Mouse (Mus musculus) midbrain, embryonic 12.5 days (tissue): ENCODE measurements around the gene Fcf1. TPM values are rescaled to one million over a fixed set of nuclear protein-coding genes. Genes with fewer than 3 reads are reported as not detected.

Experiments used
- ATAC-seq: fragments of 200-750 bp; cut with Nextera tagmentation; 2 replicates; pipeline ENCODE4 v1.8.0; 2017; ENCODE audit warnings: low read depth, moderate TSS enrichment, moderate library complexity; ENCODE audit not compliant: low FRiP score
- H3K27ac ChIP-seq: fragments of 300-500 bp; sonication (generic); replicated peaks from 2 replicates; pipeline ENCODE4 v1.5.1; 2016; ENCODE audit warnings: mild to moderate bottlenecking
- H3K27me3 ChIP-seq: fragments of 300-500 bp; sonication (generic); 2 replicates; pipeline ENCODE4 v1.6.1; 2016; ENCODE audit warnings: mild to moderate bottlenecking
- H3K36me3 ChIP-seq: fragments of 300-500 bp; sonication (generic); 2 replicates; pipeline ENCODE4 v1.6.1; 2016
- H3K4me1 ChIP-seq: fragments of 300-500 bp; sonication (generic); 2 replicates; pipeline ENCODE4 v1.6.1; 2016
- H3K4me2 ChIP-seq: fragments of 300-500 bp; sonication (generic); replicated peaks from 2 replicates; pipeline ENCODE4 v1.6.1; 2016; ENCODE audit warnings: mild to moderate bottlenecking, moderate library complexity
- H3K4me3 ChIP-seq: fragments of 300-500 bp; sonication (generic); 2 replicates; pipeline ENCODE4 v1.5.1; 2016; ENCODE audit warnings: mild to moderate bottlenecking
- H3K9ac ChIP-seq: fragments of 300-500 bp; sonication (generic); replicated peaks from 2 replicates; pipeline ENCODE4 v1.6.1; 2016; ENCODE audit warnings: mild to moderate bottlenecking, moderate library complexity
- H3K9me3 ChIP-seq: fragments of 300-500 bp; sonication (generic); 2 replicates; pipeline ENCODE4 v1.6.1; 2016; ENCODE audit warnings: mild to moderate bottlenecking
- WGBS: fragments of 180-500 bp; shearing (Covaris S2); methylation state at CpG from one replicate; pipeline ENCODE4 v1.1.7; 2016; 5-methylcytosine and 5-hydroxymethylcytosine counted together
- polyA plus RNA-seq: library from polyadenylated mRNA; unstranded; fragments of >200 nt; fragmentation: Nextera tagmentation; extraction: Ambion mirVana; gene quantifications from 2 replicates; pipeline ENCODE4 v1.2.1, GENCODE M21; 2016

The Fcf1 gene
- polyA plus RNA-seq: 131 and 133 TPM in 2 replicates

DNA sequence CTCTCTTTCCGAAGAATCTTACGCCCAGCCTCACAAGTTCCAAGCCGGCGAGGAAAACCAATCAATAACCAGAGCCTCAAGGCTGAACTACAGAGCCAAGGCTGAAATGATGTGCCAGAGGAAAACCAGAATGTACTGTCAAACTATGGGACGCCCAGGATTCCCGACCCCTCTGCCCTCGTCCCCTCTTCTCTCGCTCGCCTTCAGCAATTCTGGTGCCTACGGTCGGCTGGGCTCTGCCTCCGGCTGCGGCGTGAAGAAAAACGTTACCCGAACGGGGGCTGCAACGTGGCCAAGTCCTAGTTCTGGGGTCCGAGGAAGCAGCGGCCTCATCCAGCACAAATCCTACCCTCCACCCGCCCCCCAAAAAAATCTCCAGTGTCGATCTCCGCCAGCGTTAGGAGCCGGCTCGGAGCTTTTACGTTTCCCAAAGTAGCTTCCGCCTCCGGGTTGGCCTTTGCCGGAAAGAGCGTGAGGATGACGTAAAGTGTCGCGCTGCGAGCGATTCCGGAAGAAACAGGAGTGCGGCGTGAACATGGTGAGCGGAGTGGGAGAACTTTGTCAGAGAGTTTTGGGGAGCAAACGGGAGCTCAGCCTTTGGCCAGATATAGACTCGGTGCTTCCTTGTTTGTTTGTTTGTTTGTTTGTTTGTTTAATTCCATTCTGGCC lies at the start of gene Fcf1, which contains the start of gene Arel1:
Gene Fcf1, plus strand, starts transcription at position 470 of the 669 bp plus-strand sequence.
Gene Arel1, minus strand, starts transcription at position 473 of the 669 bp plus-strand sequence.
- H3K4me2 ChIP-seq: peak within 1 kb of the TSS; percentile 90
- peak within 1 kb of the TSS; percentile 81 for H3K4me3 ChIP-seq
- no peaks in the 10 kb centered on the region for H3K27me3 ChIP-seq
- peak; percentile 41; the same call in 1 of the 2 replicates for ATAC-seq
- H3K9ac ChIP-seq: peak within 1 kb of the TSS; percentile 83
- H3K36me3 ChIP-seq: peaks cover 24% of the 10 kb centered on the region
- WGBS: under 1% methylated on average over 42 of the region's 42 CpGs
- H3K27ac ChIP-seq: peak within 1 kb of the TSS; percentile 60; the same call in 1 of the 2 replicates
- H3K4me1 ChIP-seq: peaks cover 19% of the 10 kb centered on the region
- no peaks in the 10 kb centered on the region for H3K9me3 ChIP-seq

DNA sequence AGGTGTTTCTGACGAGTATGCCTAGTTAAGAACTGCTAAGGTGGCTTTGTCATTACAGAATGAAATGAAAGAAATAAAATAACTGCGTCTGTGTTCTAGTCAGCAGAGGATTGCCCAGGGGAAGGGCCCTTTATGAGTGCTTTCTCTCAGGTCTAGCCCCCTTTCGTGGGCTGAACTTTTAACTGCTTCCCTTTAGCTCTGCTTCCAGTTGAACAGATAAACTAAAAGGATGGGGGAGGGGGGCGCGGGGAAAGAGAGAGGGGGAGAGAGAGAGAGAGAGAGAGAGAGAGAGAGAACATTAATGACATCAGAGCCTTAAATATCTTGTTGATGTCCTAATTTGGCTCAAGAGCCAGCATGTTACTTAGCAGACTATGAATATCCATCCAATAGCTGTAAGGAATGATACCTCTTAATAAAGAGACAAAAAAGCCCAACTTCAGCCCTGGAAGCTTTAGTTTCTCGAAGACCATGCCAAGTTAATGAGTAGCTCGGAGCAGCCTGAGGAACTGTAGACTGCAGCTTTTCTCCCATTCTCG lies 48.7 kb upstream of the Fcf1 start:
- Histone ChIP-seq H3K9me3 (no peaks in the 10 kb centered on the region), H3K4me2 (no peak overlapping the region), H3K27me3 (no peaks in the 10 kb centered on the region), H3K4me3 (no peak overlapping the region), H3K4me1 (no peaks in the 10 kb centered on the region; the same call in 1 of the 2 replicates), H3K36me3 (peaks cover 84% of the 10 kb centered on the region), H3K9ac (no peak overlapping the region), H3K27ac (no peak overlapping the region)
- ATAC-seq: no peak
- WGBS: 69% methylated on average over 8 of the region's 8 CpGs

DNA sequence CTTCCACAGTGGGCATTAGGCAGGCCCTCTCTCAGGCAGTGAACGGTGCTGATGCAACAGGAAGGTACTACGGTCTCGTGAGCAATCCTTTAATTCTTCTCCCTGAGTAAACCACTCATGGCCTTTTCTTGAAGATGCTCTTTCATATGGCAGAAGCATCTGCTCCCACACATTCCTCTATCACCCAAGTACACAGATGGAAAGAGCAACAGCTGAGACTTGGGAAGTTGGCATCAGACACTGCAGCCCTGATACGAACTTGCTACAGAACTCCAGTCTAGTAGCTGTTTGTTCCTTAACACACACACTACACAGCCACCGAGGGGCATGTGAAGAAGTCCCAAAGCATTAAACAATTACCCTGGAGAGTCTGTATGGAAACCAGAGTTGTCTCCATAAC lies 46.4 kb upstream of the Fcf1 start:
- Histone ChIP-seq H3K4me3 (no peak overlapping the region), H3K36me3 (peaks cover 87% of the 10 kb centered on the region), H3K4me1 (no peaks in the 10 kb centered on the region; the same call in 1 of the 2 replicates), H3K9me3 (no peaks in the 10 kb centered on the region), H3K27ac (no peak overlapping the region), H3K9ac (no peak overlapping the region), H3K4me2 (no peak overlapping the region), H3K27me3 (no peaks in the 10 kb centered on the region)
- ATAC-seq: no peak
- 91% methylated on average over 5 of the region's 5 CpGs for WGBS

DNA sequence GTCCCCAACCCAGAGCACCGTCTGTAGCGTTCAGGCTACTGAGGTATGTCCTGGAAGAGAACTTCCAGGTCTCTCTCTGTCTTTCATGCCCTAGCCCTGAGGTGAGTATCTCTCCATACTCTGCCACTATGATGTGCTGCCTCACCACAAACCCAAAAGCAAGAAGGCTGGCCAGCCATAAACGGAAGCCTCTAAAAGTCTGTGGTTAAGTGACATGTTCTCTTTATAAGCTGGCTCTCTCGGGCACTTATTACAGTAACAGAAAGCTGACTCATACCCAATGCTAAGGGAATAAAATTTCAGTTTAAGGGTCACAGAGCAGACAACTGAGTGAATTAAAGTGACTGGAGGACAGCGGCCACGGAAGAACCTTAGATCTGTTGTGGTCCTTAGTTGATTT lies 44.2 kb upstream of the Fcf1 start:
- Histone ChIP-seq H3K4me3 (no peak overlapping the region), H3K4me2 (no peak overlapping the region), H3K27ac (no peak overlapping the region), H3K9ac (no peak overlapping the region), H3K36me3 (peaks cover 89% of the 10 kb centered on the region), H3K27me3 (no peaks in the 10 kb centered on the region), H3K4me1 (no peaks in the 10 kb centered on the region; the same call in 1 of the 2 replicates), H3K9me3 (no peaks in the 10 kb centered on the region)
- no peak for ATAC-seq
- 93% methylated on average over 6 of the region's 6 CpGs for WGBS

DNA sequence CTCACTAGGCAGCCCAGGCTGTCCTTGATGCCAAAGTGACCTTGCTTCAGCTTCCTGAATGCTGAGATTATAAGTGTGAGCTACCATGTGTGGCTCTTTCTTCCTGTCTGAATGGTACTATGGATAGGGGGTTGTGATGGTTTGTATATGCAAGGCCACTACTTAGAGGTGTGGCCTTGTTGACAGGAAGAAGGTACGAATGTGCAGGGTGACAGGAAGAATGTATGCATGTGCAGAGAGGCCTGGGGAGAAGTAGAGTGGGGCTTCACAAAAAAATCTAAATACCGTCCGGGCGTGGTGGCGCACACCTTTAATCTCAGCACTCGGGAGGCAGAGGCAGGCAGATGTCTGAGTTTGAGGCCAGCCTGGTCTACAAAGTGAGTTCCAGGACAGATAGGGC lies 38.5 kb upstream of the Fcf1 start:
- H3K9me3 ChIP-seq: no peaks in the 10 kb centered on the region
- peaks cover 70% of the 10 kb centered on the region for H3K36me3 ChIP-seq
- no peak overlapping the region for H3K9ac ChIP-seq
- no peak for ATAC-seq
- no peak overlapping the region for H3K4me2 ChIP-seq
- 95% methylated on average over 6 of the region's 6 CpGs for WGBS
- no peak overlapping the region for H3K27ac ChIP-seq
- H3K4me3 ChIP-seq: no peak overlapping the region
- H3K4me1 ChIP-seq: no peaks in the 10 kb centered on the region
- no peaks in the 10 kb centered on the region for H3K27me3 ChIP-seq

DNA sequence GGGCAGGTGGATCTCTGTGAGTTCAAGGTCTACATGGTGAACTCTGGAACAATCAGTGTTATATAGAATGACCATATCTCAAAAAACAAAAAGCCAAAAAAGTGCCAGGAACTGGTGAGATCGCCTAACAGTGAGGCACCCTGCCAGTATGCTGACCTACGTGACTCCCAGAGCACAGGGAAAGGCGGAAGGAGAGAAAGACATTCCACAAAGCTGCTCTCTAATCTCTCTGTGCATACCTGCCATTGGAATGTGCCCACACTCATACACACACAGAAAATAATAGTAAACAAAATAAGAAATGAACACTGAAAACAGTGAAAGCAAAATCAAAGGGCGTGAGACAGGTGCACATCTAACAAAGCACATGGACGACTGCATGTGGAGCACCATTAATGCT lies 35.4 kb upstream of the Fcf1 start:
- WGBS: 89% methylated on average over 5 of the region's 5 CpGs
- Histone ChIP-seq H3K9me3 (no peaks in the 10 kb centered on the region), H3K9ac (no peak overlapping the region), H3K4me2 (no peak overlapping the region), H3K4me1 (no peaks in the 10 kb centered on the region), H3K36me3 (peaks cover 62% of the 10 kb centered on the region), H3K4me3 (no peak overlapping the region), H3K27ac (no peak overlapping the region), H3K27me3 (no peaks in the 10 kb centered on the region)
- no peak for ATAC-seq

DNA sequence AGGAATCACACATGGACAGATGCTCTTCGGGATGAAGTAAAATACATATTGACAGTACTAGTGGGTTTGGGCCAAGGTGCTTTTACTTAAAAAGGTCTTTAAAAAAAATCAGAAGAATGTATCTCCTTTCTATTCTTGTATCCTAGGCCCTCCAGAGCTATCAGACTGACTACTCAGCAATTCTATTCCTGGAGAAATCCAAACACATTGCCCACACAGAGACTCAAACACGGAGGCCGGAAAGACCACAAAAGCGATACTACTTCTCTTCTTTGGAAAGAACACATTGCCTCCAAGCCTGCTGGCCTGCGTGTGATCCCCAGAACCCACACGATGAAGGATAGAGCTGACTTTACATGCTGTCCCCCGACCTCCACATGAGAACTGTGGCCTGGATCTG lies 31.6 kb upstream of the Fcf1 start:
- Histone ChIP-seq H3K9ac (no peak overlapping the region), H3K27ac (no peak overlapping the region), H3K4me3 (no peak overlapping the region), H3K27me3 (no peaks in the 10 kb centered on the region), H3K4me2 (no peak overlapping the region), H3K4me1 (no peaks in the 10 kb centered on the region), H3K36me3 (peaks cover 56% of the 10 kb centered on the region), H3K9me3 (no peaks in the 10 kb centered on the region)
- no peak for ATAC-seq
- 95% methylated on average over 7 of the region's 7 CpGs for WGBS

DNA sequence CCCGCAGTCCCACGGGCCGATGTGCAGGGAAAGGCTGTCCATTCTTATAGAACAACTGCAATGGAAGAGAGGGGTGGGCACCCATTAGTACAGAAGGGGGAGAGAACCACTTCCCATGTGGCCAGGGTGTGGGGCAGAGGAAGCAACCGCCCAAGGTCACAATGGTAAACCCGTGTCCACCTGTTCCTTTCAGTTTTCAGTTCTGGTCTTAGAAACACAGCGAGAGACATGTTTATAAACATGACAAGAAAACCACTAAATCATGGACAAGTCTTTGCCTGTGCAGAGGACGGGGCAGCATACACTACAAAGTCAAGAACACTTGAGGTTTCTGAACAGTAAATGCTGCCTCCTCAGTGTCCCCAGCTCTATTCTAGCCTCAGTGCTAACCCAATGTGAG lies 30.4 kb upstream of the Fcf1 start:
- no peak overlapping the region for H3K27ac ChIP-seq
- 96% methylated on average over 7 of the region's 7 CpGs for WGBS
- no peak overlapping the region for H3K4me3 ChIP-seq
- H3K4me1 ChIP-seq: no peaks in the 10 kb centered on the region
- no peaks in the 10 kb centered on the region for H3K27me3 ChIP-seq
- ATAC-seq: no peak
- peaks cover 51% of the 10 kb centered on the region for H3K36me3 ChIP-seq
- H3K4me2 ChIP-seq: no peak overlapping the region
- no peaks in the 10 kb centered on the region for H3K9me3 ChIP-seq
- H3K9ac ChIP-seq: no peak overlapping the region

DNA sequence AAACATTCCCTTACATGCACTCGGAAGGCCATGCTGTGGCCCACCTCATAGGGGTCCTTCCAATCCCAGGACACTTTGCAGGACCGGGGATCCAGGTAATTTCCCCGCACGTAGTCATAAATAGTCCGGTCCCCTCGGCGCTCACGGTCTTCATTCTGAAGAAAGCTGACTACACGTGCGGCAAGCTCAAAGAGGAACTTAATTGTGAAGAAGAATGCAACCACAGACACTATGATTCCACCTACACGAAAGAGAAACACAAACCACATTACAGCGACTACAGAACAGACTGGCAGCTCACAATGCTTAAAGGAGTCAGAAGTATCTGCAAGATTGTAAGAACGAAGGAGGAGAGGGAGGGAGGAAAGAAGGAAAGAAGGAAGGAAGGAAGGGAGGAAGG lies 29.0 kb upstream of the Fcf1 start:
- Histone ChIP-seq H3K27ac (no peak overlapping the region), H3K27me3 (no peaks in the 10 kb centered on the region), H3K9ac (no peak overlapping the region), H3K4me3 (no peak overlapping the region), H3K4me2 (no peak overlapping the region), H3K36me3 (peaks cover 56% of the 10 kb centered on the region), H3K4me1 (no peaks in the 10 kb centered on the region), H3K9me3 (no peaks in the 10 kb centered on the region)
- no peak for ATAC-seq
- WGBS: 94% methylated on average over 13 of the region's 13 CpGs

DNA sequence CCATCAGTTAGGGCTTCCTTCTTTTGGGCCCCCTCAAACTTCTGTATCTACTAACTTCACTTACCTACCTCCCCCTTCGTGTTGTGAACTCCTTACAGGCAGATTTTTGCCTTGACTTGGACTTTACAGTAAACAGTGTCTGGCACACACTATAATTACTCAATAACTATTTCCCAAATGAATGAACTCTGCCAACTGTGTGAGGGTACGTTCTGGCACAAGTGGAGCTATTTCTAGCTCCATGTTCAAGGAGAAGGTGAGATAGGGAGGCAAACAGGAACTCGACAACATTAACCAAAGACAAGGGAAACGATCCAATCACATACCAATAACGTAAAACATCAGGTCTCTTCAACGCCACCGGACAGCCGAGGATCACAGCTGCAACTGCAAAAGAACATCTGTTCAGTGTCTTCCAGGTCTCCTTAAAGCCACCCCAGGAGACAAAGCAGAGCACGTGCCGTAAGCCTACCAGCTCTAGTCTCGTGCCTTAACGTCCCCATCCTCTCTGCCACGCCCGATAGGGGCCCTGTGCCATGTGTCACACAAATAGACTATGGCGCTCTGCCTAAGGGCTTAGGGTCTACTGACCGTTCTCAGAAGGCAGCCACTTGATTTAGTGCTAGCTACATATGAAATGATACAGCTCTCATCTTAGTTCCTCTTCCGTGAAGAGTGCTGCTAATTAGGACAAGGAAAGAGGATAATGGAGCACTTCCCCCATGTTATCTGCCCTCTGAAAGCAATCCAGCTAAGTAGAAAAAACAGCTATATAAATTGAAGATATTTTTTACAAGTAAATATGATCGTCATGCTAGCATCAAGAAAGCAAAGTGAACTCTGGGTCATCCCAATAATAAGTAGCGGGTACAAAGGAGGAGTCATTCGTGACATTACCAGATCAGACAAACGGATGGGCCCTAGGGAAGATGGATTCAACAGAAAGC lies 27.4 kb upstream of the Fcf1 start:
- H3K27me3 ChIP-seq: no peaks in the 10 kb centered on the region
- 92% methylated on average over 21 of the region's 21 CpGs for WGBS
- H3K36me3 ChIP-seq: peaks cover 67% of the 10 kb centered on the region
- no peaks in the 10 kb centered on the region for H3K4me1 ChIP-seq
- ATAC-seq: no peak
- no peak overlapping the region for H3K4me3 ChIP-seq
- no peak overlapping the region for H3K27ac ChIP-seq
- H3K9me3 ChIP-seq: no peaks in the 10 kb centered on the region
- no peak overlapping the region for H3K9ac ChIP-seq
- no peak overlapping the region for H3K4me2 ChIP-seq

DNA sequence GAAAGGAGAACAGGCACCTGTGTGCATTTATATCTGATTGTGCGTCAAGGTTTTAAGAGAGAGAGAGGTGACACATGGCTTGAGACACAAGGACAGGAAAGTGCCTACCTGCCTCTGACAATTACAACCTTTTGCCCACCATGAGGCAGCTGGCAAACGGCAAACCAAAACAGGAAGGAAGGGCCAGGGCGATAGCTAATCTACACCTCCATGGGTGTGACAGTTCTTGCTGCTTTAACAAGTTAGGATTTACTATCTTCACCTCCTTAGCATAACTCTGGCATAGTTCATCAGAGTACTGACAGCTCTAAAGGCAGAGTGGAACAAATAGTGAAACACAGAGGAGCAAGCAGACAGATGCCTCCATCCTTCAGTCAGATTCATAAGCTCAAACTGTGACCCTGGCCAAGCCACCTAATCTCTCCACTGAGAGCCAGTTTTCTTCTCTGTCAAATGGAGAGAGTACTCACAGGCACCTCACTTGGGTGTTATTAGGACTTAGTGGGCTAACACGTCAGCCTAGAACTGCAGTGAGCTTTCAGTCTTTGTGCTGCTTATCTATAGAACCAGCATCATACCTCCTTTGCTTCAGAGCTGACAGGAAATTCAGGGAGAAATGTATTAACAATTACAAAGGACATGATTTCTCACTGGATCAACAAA lies 26.4 kb upstream of the Fcf1 start:
- Histone ChIP-seq H3K27ac (no peak overlapping the region), H3K4me1 (no peaks in the 10 kb centered on the region), H3K27me3 (no peaks in the 10 kb centered on the region), H3K4me2 (no peak overlapping the region), H3K9ac (no peak overlapping the region), H3K36me3 (peaks cover 63% of the 10 kb centered on the region), H3K9me3 (no peaks in the 10 kb centered on the region), H3K4me3 (no peak overlapping the region)
- ATAC-seq: no peak
- 92% methylated on average over 4 of the region's 4 CpGs for WGBS
